Mouse (Mus musculus): ENCODE results near the gene Bmpr2.
"Not testable (repeated sequence)": the region's sequence is repeated elsewhere in the genome, so short reads cannot be mapped to it uniquely, and the experiment has no call there.

Gene Bmpr2

DNA sequence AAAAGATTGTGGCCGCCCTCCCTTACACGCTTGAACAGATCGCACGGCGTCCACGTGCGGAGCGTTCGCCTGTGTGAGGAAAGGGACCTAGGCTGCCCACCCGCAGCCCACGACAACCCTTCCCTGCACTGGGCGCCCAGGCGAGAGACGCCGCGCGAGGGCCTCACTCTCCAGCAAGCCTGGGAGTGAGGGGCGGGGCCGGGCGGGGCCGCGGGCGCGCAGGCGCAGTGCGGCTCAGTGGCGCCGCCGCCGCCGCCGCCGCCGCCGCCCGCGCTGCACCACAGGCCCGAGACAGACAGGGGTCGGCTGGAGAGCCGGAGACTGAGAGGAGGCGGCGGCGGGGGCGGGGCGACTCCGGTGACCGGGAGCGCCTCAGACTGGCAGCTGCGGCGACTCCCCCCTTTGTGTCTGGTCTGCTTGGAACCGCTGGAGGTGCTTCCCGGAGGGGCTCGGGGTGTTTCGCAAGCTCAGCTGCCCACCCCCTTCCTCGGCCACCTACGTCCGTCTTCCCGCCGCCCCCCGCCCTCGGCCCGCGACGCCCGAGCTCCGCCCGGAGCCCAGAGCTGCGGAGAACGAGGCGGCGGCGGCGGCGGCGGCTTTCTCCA is at the start of gene Bmpr2:
Bmpr2 (plus strand) TSS at position 237 of the 605 bp plus-strand sequence.
- DNase-seq (ENCODE audit: low spot score in 2 of 2): peak; percentile 74 to 81

DNA sequence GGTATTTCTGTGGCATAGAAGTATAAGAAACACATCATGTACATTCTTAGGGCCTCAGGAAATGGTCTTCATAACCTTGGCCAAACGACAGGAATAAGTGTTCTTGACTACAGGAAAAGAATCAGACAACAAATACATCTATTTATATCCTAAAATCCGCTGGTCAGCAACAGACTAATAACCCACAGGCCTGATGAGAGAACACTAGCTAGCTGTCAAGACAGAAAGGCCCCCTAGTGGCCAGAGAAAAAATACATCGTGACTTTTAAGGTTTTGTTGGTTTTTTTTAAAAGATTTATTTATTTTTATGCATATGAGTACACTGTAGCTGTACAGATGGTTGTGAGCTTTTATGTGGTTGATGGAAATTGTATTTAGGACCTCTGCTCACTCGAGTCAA is 43.3 kb upstream of the Bmpr2 start:
- peak; percentile 10 to 11 for DNase-seq (ENCODE audit: low spot score in 2 of 2)

DNA sequence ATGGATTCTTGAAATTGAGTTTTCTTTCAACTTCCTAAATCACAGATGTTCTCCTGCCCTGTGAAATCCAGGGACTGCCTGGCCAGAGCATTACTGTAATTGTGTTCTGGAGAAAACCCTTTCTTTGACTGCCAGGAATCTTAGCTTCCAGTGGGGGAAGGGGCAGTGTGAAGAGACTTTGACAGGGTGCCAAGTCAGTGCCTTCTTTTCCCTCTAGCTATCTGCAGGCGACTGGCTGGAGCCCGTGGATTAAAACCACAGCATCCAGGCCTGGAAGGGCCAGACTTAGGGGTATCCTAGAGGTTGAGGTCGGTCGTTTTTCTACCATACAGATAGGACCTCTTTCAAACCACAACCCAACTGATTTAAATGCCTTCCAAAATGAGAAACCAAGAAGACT is 37.5 kb upstream of the Bmpr2 start:
- no peak for DNase-seq (ENCODE audit: low spot score in 2 of 2)

DNA sequence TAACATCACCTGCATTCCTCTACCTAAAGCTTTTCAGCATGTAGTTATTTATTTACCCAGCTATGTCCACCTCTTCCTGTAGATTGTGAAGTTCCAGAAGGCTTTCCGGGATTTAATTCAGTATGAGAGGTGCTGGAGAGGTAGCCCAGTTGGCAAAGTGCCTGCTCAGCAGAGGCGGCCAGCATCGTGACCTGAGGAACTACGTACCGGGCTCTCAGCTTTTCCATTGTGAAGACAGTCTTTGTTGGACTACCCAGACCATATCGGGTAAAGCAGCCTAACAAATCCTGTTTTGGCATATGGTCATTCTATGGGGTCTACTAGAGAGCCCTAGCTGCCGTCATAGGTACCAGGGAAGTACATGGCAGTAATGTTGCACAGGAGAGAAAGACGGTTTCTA is 33.1 kb upstream of the Bmpr2 start:
- DNase-seq (ENCODE audit: low spot score in 2 of 2): no peak

DNA sequence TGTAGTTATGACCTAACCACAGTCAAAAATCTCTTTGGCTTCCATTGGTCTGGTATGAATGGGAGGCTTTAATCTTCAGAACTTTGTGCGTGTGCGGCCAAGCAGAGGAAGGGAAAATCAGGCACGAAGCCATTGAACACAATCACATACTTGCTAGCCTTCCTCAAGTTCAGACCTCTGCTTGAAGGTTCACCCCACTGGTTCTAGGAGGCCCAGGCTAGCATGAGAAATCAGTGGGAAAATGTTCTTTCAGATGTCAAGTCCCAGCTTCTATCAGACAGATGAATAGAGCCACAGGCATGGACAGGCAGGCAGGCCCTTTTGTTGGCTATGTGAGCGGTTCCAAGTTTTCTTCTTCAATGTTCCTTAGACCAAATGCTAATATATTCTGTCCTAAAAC is 32.5 kb upstream of the Bmpr2 start:
- no peak for DNase-seq (ENCODE audit: low spot score in 2 of 2)

DNA sequence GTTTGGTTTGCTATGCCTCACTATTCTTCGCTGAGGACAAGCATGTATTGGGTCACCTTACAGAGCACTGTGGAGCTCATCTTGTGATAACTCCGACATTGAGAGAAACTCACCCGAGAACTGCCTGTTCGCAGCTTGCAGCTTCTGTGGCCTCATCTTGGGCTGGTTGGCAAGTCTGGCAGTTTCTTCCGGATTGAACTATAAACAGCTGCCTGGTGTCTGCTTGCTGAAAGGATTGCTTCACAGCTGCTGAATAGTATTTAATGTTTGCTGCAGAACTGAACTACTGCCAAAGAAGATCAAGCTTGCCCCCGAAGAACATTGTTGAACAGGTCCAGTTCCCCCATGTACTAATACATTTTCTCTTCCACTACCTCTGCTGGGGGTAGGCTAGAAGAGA is 29.1 kb upstream of the Bmpr2 start:
- peak; percentile 10 to 15 for DNase-seq (ENCODE audit: low spot score in 2 of 2)

DNA sequence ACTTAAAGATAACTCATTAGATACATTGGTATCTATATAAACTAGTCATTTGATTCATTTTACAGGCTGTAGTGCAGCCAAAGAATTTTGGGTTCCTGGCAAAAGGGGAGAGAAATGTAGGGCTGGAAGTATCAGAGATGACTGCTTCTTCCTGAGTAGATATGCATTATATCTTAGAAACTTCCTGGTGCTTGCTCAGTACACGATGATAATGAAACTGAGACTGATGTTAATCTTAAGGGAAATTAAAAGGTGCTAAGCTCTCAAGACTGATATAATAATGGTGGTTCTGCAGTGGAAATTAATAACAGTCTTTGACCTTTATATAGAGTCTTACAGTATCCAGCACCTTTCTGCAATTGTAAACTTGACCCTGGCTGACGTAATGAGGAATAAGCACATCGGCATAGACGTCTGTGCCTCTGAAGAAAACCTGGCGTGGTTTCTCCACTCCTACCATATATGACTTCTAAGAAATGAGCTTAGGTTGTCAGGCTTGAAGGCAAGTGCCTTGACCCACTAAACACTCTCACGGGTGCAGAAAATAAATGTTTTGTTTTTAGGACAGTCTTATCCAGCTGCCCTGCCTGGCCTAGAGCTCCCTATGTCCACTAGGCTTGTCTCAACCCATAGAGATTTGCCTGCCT is 24.3 kb upstream of the Bmpr2 start:
- no peak for DNase-seq (ENCODE audit: low spot score in 2 of 2)

DNA sequence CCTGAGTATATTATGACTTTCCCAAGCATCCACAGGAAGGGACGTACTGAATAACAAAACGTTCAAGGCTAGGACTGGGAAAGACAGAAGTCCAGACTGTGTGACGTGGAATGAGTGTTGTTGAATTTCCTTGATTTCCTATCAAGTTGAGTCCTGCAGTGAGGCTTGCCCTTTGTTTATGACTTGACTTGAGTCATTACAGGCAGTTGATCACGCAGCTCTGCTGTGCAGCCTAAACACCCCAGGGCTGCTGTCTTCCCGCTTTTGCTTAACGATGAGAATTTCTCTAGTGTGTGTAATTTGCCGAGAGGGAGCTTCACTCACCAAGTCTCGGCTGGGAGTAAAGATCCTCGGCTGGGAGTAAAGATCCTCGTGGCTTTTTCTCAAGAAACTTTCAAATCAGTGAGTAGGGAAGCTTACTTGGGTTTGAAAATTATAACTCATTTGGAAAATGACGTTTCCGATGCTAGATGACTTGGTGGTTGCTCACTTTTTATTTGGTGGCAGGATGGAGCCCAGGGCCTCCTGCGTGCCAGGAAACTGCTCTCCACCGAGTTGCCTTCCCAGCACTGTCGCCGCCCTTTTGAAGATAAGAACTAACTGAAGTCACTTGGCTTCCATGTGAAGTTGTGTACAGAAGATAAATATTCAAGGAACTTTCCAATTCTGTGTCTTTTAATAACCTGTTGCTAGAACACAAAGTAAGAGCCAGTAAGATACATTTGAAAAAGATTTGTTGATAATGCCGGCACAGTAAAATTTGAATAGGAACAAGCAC is 23.4 kb upstream of the Bmpr2 start:
- no peak for DNase-seq (ENCODE audit: low spot score in 2 of 2)

DNA sequence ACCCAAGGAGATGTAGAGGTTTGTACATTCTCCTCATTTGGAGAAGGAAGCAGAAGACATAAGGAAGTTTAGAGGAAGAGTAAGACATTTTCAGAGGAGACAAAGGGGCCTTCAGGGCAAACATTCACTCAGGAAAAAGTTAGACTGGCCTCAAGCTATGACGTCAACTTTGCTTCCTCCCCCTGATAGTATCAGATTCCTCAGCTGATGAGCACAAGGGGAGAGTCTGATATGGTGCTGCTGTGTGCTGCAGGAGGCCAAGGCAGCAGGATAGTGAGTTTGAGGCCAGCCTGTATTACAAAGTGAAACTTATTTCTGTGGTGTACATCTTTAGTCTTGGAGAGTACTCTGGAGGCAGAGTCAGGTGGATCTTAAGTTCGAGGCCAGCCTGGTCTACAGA is 14.2 kb upstream of the Bmpr2 start:
- no peak for DNase-seq (ENCODE audit: low spot score in 2 of 2)

DNA sequence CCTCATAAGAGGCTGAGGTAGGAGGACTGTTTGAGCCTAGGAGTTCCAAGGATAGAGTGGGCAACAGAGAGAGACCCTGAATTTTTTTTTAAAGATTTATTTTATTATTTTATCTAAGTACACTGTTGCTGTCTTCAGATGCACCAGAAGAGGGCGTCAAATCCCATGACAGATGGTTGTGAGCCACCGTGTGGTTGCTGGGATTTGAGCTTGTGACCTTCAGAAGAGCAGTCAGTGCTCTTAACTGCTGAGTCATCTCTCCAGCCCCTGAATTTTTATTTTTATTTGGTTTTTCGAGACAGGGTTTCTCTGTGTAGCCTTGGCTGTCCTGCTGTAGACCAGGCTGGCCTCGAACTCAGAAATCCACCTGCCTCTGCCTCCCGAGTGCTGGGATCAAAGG is 13.5 kb upstream of the Bmpr2 start:
- DNase-seq (ENCODE audit: low spot score in 2 of 2): not testable (repeated sequence)

DNA sequence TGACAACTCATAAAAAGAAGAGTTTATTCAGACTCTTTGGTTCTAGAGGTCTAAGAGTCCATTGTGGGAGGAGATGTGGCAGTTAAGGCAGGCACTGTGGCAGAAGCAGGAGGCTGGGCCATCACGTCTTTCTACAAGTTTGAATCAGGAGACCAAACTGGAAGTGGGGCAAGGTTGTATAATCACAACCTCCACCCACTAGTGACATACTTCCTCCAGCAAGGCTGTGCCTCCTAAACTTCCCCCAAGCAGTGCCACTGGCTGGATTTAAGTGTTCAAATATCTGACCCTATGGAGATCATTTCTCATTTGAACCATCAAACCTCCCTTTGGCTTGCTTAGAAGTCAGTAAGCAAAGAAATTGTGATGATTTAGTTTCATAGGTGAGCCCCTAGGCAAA is 7.9 kb upstream of the Bmpr2 start:
- DNase-seq (ENCODE audit: low spot score in 2 of 2): no peak

DNA sequence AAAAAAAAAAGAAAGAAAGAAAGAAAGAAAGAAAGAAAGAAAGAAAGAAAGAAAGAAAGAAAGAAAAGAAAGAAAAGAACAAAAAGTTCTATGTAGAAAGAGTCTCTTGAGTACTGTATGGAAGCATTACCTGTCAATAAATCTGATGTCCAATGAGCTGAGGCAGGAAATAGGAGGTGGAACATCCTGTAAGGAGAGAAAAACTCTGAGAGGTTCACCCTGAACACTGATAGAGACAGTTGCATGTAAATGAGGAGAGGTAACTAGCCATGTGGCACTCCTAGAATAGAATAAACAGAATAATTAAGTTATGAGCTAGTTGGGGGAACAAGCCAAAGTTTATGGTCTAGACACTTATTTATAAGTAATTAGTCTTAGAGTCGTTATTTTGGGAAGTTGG is 4.9 kb upstream of the Bmpr2 start:
- no peak for DNase-seq (ENCODE audit: low spot score in 2 of 2)

DNA sequence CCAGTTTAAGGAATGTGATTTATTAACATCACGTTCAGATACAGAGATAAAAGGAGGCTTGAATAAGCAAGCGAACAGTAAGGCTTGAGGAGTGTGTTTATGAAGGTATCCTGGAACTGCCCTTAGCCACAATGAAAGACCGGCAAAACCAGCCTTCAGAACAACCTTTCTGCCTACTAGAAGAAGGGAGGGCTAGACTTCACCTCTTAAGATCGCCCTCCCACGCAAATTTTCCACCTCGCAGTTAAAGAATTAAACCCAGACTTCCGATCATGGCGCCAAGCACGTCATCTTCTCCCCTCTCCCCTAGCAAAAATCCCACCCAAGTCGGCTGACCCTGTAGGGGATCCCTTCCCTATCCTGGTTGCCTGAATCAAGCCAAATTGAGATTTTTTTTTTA is 992 bp upstream of the Bmpr2 start:
- peak; percentile 31 to 38 for DNase-seq (ENCODE audit: low spot score in 2 of 2)

DNA sequence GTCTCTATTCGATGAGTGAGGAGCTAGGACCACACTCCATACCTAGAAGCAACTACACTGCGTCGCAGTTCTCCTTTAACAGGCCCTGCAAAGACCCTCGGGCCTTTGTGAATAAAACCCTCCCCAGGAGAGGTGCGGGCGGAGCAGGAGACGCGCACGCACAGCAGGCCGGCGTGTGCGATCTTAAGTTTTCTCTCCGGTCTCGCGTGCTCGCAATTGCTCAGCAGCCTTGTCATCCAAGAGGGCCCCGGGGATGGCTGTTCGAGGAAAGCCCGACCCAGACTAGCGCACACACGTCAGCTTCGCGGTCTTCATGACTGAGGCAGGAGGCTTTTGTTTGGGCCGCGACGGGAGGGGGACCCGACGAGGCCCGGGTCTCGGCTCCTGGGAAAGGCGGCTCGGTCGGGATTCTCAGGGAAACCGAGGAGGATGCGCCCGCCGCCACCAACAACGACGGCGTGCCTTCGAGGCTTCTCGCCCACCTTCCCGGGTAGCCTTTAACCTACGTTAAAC is 493 bp upstream of the Bmpr2 start:
- peak in 1 of 2 experiments; percentile 60 for DNase-seq (ENCODE audit: low spot score in 2 of 2)

DNA sequence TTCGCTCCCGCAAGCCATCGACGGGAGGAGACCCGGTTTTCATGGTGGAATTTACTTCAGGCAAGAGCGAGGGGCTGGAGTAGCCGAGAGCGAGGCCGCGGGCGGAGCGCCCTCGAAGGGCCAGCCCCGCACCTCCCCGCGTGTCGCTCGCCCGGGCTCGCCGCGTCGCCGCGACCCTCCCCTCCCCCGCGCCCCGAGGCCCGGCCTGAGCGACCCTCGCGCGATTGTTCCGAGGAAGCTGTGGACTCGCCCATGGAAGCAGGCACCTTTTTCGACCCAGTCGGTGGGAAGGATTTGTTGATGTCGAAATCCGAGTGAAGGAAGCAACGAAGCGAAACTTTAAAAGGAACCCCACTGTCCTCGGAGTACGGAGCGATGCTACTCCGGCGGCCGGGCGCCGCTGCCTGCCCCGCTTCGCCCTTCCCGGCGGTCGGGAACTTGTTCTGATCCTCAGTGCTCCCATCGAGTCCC is 616 bp downstream of the Bmpr2 start:
- peak; percentile 31 to 52 for DNase-seq (ENCODE audit: low spot score in 2 of 2)

DNA sequence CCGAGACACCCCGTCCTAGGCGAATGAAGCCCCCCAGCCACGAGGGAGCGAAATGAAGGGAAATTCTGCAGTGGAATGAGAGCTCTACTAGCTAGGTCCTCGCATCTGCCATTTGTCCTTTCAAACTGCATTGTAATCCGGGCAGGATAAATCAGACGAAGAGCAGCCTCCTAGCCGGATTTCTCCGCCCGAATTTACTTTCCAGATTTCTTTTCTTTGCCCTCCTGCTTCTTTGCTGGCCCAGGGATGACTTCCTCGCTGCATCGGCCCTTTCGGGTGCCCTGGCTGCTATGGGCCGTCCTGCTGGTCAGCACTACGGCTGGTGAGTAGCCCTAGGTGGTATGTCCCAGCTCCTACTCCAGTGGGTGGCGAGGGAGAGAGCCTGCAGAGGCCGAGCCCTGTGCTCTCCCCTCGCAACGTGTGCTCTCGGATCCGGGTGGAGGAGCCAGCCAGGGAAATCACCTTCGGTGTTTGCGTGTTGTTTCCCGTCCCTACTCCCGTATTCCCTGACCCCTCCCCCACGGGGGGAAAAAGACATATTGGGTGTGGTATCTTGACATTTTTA is 1.3 kb downstream of the Bmpr2 start:
- peak; percentile 33 to 41 for DNase-seq (ENCODE audit: low spot score in 2 of 2)

DNA sequence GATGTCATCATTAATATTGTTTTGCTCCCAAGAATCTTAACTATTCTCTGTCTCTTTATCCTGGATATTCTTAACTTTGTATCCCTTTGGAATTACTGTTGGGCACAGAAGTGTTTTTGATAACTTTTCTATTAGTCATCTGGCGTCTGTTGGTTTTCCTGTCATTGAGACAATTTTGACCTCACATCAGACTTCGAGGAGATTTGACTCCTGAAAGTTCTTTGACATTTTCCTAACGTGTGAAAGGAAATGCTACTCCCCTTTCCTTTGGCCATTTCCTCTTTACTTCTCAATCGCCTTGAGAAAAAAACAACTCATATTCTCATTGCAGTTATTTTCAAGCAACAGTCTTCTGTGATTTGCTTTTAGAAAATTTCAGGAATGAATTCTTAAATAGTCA is 2.1 kb downstream of the Bmpr2 start:
- DNase-seq (ENCODE audit: low spot score in 2 of 2): no peak

DNA sequence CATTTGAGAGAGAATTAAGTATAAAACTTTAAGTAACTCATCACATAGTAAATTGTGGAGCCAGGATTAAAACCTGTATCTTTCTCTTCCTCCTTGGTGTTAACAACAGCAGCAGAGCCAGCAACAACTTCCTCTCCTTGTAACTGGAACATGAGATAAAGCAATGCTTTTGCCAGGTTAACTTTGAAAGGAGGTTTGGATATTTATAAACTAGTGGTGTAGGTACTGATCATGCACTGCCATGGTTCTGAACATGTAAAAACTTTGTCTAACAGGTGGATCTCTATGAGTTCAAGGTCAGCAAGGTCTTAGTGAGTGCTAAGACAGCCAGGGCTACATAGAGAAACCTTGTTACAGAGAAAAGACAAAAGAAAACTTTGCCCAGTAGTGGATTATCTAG is 3.4 kb downstream of the Bmpr2 start:
- DNase-seq (ENCODE audit: low spot score in 2 of 2): no peak

DNA sequence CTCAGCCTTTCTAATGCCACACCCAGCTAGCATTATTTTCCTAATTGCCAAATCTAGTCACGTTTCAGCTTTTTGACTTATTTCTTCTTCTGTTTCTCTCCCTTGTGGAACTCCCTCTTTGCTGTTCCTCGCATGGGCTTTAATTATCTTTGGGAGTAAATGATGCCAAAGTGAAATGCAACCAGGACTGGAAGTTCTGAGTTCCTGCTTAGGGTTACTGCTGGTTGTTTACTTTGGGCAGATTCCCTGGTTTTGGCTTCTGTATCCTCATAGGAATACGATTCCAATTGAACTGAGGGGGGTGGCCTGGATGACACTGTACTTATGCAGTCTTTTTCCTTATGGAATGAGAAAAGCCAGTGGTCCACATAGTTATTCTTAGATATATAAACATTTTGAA is 8.7 kb downstream of the Bmpr2 start:
- no peak for DNase-seq (ENCODE audit: low spot score in 2 of 2)

DNA sequence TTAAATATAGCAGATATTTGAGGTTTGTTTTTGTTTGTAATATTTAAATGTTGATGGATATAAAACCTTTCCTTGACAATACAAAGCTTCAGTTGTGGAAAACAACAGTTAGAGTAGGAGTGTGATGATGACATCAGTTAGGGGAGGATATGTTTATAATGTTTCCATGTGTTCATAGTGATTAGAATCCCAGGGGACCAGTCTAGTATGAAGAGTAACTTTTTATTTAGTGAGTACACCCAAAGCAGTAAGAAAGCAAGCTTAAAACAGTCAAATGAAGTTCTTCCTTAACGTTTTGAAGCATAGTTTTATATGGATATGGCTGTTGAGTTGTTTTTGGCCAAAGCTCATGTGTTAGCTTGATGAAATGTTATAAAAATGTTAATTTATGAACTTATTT is 17.9 kb downstream of the Bmpr2 start:
- no peak for DNase-seq (ENCODE audit: low spot score in 2 of 2)

DNA sequence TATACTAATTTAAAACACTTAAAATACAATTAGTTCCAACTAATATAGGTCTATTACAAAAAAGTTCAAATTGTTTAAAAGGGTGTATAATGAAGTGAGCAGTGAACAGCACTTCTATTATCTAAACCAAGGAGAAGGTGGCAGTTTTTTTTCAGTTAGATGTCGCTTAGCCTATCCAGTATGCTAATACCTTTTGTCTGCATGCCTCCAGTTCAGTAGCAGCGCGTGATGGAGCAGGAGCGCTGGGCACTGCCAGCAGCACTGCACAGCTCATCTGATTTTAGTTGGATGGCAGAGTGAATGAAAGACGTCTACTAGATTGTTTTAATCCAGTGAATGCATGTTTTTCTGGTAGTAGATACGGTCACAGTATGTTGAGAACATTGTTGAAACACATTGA is 25.8 kb downstream of the Bmpr2 start:
- no peak for DNase-seq (ENCODE audit: low spot score in 2 of 2)

DNA sequence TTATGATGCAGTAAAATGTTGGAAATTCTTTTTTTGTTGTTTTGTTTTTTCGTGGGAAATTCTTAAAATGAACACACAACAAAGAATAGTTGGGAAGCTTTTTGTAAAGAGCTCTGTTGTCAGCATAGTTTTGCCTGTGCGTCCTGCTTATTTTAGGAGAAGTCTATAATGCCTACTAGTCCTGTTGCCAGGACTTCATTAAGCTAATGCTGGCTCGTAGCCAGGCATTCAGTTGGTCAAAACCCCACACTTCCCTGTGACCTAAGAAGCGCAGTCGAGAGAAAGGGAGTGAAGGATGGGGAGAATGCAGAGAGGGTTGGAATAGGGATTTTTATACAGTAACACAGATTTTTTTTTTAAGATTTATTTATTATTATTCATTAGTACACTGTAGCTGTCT is 26.5 kb downstream of the Bmpr2 start:
- no peak for DNase-seq (ENCODE audit: low spot score in 2 of 2)
